Mouse (Mus musculus) hindbrain, embryonic 12.5 days (tissue): ENCODE results near the gene 4833427G06Rik. TPM values are rescaled to one million over a fixed set of nuclear protein-coding genes. Genes with fewer than 3 reads are reported as not detected.
"Not testable (repeated sequence)": the region's sequence is repeated elsewhere in the genome, so short reads cannot be mapped to it uniquely, and the experiment has no call there.

Experiments used
- ATAC-seq: fragments of 200-750 bp; cut with Nextera tagmentation; 2 replicates; pipeline ENCODE4 v1.8.0; 2017; ENCODE audit warnings: moderate TSS enrichment; ENCODE audit not compliant: low FRiP score
- H3K27ac ChIP-seq: fragments of 300-500 bp; sonication (generic); 2 replicates; pipeline ENCODE4 v1.5.1; 2016; ENCODE audit warnings: mild to moderate bottlenecking
- H3K27me3 ChIP-seq: fragments of 300-500 bp; sonication (generic); 2 replicates; pipeline ENCODE4 v1.6.1; 2016; ENCODE audit warnings: mild to moderate bottlenecking
- H3K36me3 ChIP-seq: fragments of 300-500 bp; sonication (generic); 2 replicates; pipeline ENCODE4 v1.6.1; 2016; ENCODE audit warnings: mild to moderate bottlenecking
- H3K4me1 ChIP-seq: fragments of 300-500 bp; sonication (generic); 2 replicates; pipeline ENCODE4 v1.6.1; 2016
- H3K4me2 ChIP-seq: fragments of 300-500 bp; sonication (generic); replicated peaks from 2 replicates; pipeline ENCODE4 v1.6.1; 2016; ENCODE audit warnings: mild to moderate bottlenecking
- H3K4me3 ChIP-seq: fragments of 300-500 bp; sonication (generic); 2 replicates; pipeline ENCODE4 v1.5.1; 2016; ENCODE audit warnings: mild to moderate bottlenecking
- H3K9ac ChIP-seq: fragments of 300-500 bp; sonication (generic); 2 replicates; pipeline ENCODE4 v1.6.1; 2016; ENCODE audit warnings: mild to moderate bottlenecking, moderate library complexity
- H3K9me3 ChIP-seq: fragments of 300-500 bp; sonication (generic); replicated peaks from 2 replicates; pipeline ENCODE4 v1.6.1; 2016; ENCODE audit warnings: mild to moderate bottlenecking
- WGBS: fragments of 180-500 bp; shearing (Covaris S2); methylation state at CpG from one replicate; pipeline ENCODE4 v1.1.7; 2016; 5-methylcytosine and 5-hydroxymethylcytosine counted together
- polyA plus RNA-seq: library from polyadenylated mRNA; unstranded; fragments of >200 nt; fragmentation: Nextera tagmentation; extraction: Ambion mirVana; gene quantifications from 2 replicates; pipeline ENCODE4 v1.2.1, GENCODE M21; 2016

The 4833427G06Rik gene
- 1.3 and 1.9 TPM in 2 replicates for polyA plus RNA-seq

GRCm38 (mm10) chr9:51101756-51102425, at the start of gene 4833427G06Rik:
Gene 4833427G06Rik (minus strand): TSS chr9:51102078.
- Histone ChIP-seq H3K9me3 (no peaks in the 10 kb centered on the region), H3K27ac (no peak within 1 kb of the TSS), H3K4me1 (peaks cover 8% of the 10 kb centered on the region), H3K4me3 (peak within 1 kb of the TSS; percentile 24), H3K27me3 (peaks cover 12% of the 10 kb centered on the region; the same call in 1 of the 2 replicates), H3K36me3 (no peaks in the 10 kb centered on the region), H3K9ac (no peak within 1 kb of the TSS), H3K4me2 (peak within 1 kb of the TSS; percentile 100)
- 10% methylated on average over 27 of the region's 27 CpGs for WGBS
- peak; percentile 66; the same call in 1 of the 2 replicates for ATAC-seq

- Histone ChIP-seq H3K9ac (no peak overlapping the region), H3K36me3 (no peaks in the 10 kb centered on the region), H3K4me1 (peaks cover 6% of the 10 kb centered on the region), H3K4me3 (no peak overlapping the region), H3K27ac (no peak overlapping the region), H3K27me3 (no peaks in the 10 kb centered on the region; the same call in none of the 2 replicates), H3K4me2 (no peak overlapping the region), H3K9me3 (no peaks in the 10 kb centered on the region)
- no peak for ATAC-seq
- WGBS: 85% methylated on average over 5 of the region's 5 CpGs
Measured at GRCm38 (mm10) chr9:51147294-51147693, 45.4 kb upstream of the 4833427G06Rik start.

GRCm38 (mm10) chr9:51146496-51146895, 44.6 kb upstream of the 4833427G06Rik start:
- no peaks in the 10 kb centered on the region for H3K9me3 ChIP-seq
- ATAC-seq: no peak
- no peak overlapping the region for H3K9ac ChIP-seq
- H3K27me3 ChIP-seq: no peaks in the 10 kb centered on the region; the same call in none of the 2 replicates
- H3K4me2 ChIP-seq: no peak overlapping the region
- H3K36me3 ChIP-seq: no peaks in the 10 kb centered on the region
- H3K4me3 ChIP-seq: no peak overlapping the region
- WGBS: 90% methylated on average over 4 of the region's 4 CpGs
- H3K4me1 ChIP-seq: no peaks in the 10 kb centered on the region
- H3K27ac ChIP-seq: no peak overlapping the region

- Histone ChIP-seq H3K4me2 (no peak overlapping the region), H3K4me3 (no peak overlapping the region), H3K9me3 (no peaks in the 10 kb centered on the region), H3K4me1 (no peaks in the 10 kb centered on the region), H3K36me3 (no peaks in the 10 kb centered on the region), H3K9ac (no peak overlapping the region), H3K27ac (no peak overlapping the region), H3K27me3 (no peaks in the 10 kb centered on the region; the same call in 1 of the 2 replicates)
- no peak for ATAC-seq
- WGBS: 72% methylated on average over 6 of the region's 6 CpGs
Measured at GRCm38 (mm10) chr9:51144218-51144617, 42.3 kb upstream of the 4833427G06Rik start.

- H3K9ac ChIP-seq: no peak overlapping the region
- no peak overlapping the region for H3K4me3 ChIP-seq
- H3K4me1 ChIP-seq: no peaks in the 10 kb centered on the region
- H3K36me3 ChIP-seq: no peaks in the 10 kb centered on the region
- H3K27me3 ChIP-seq: no peaks in the 10 kb centered on the region; the same call in 1 of the 2 replicates
- no peaks in the 10 kb centered on the region for H3K9me3 ChIP-seq
- ATAC-seq: no peak
- WGBS: 100% methylated on average over 1 of the region's 1 CpGs
- no peak overlapping the region for H3K27ac ChIP-seq
- H3K4me2 ChIP-seq: no peak overlapping the region
Measured at GRCm38 (mm10) chr9:51143437-51143836, 41.6 kb upstream of the 4833427G06Rik start.

- Histone ChIP-seq H3K4me1 (no peaks in the 10 kb centered on the region), H3K9me3 (no peaks in the 10 kb centered on the region), H3K36me3 (no peaks in the 10 kb centered on the region), H3K4me2 (no peak overlapping the region), H3K4me3 (no peak overlapping the region), H3K9ac (no peak overlapping the region), H3K27me3 (no peaks in the 10 kb centered on the region), H3K27ac (no peak overlapping the region)
- WGBS: 79% methylated on average over 3 of the region's 3 CpGs
- ATAC-seq: no peak
Measured at GRCm38 (mm10) chr9:51140711-51141110, 38.8 kb upstream of the 4833427G06Rik start.

- H3K4me1 ChIP-seq, H3K9ac ChIP-seq, H3K4me2 ChIP-seq, H3K36me3 ChIP-seq, H3K27ac ChIP-seq, H3K9me3 ChIP-seq, H3K4me3 ChIP-seq, H3K27me3 ChIP-seq, ATAC-seq: not testable (repeated sequence)
- WGBS: 100% methylated on average over 1 of the region's 1 CpGs
Measured at GRCm38 (mm10) chr9:51139401-51139800, 37.5 kb upstream of the 4833427G06Rik start.

- Histone ChIP-seq H3K27me3 (no peaks in the 10 kb centered on the region), H3K9ac (no peak overlapping the region), H3K9me3 (no peaks in the 10 kb centered on the region), H3K4me3 (no peak overlapping the region), H3K4me2 (no peak overlapping the region), H3K4me1 (no peaks in the 10 kb centered on the region), H3K36me3 (no peaks in the 10 kb centered on the region), H3K27ac (no peak overlapping the region)
- ATAC-seq: no peak
- WGBS: 91% methylated on average over 1 of the region's 1 CpGs
Measured at GRCm38 (mm10) chr9:51138301-51138700, 36.4 kb upstream of the 4833427G06Rik start.

GRCm38 (mm10) chr9:51137836-51138235, 36.0 kb upstream of the 4833427G06Rik start:
- Histone ChIP-seq H3K36me3 (no peaks in the 10 kb centered on the region), H3K4me3 (no peak overlapping the region), H3K27me3 (no peaks in the 10 kb centered on the region), H3K27ac (no peak overlapping the region), H3K4me1 (no peaks in the 10 kb centered on the region), H3K4me2 (no peak overlapping the region), H3K9me3 (no peaks in the 10 kb centered on the region), H3K9ac (no peak overlapping the region)
- WGBS: 85% methylated on average over 1 of the region's 1 CpGs
- no peak for ATAC-seq

GRCm38 (mm10) chr9:51137432-51137831, 35.6 kb upstream of the 4833427G06Rik start:
- no peak overlapping the region for H3K27ac ChIP-seq
- H3K4me2 ChIP-seq: no peak overlapping the region
- 84% methylated on average over 4 of the region's 4 CpGs for WGBS
- H3K36me3 ChIP-seq: no peaks in the 10 kb centered on the region
- H3K9ac ChIP-seq: no peak overlapping the region
- no peak for ATAC-seq
- H3K9me3 ChIP-seq: no peaks in the 10 kb centered on the region
- H3K27me3 ChIP-seq: no peaks in the 10 kb centered on the region
- no peak overlapping the region for H3K4me3 ChIP-seq
- no peaks in the 10 kb centered on the region for H3K4me1 ChIP-seq

GRCm38 (mm10) chr9:51136985-51137384, 35.1 kb upstream of the 4833427G06Rik start:
- H3K27me3 ChIP-seq: no peaks in the 10 kb centered on the region
- no peaks in the 10 kb centered on the region for H3K9me3 ChIP-seq
- no peak overlapping the region for H3K9ac ChIP-seq
- no peaks in the 10 kb centered on the region for H3K36me3 ChIP-seq
- H3K27ac ChIP-seq: no peak overlapping the region
- H3K4me2 ChIP-seq: no peak overlapping the region
- 70% methylated on average over 3 of the region's 3 CpGs for WGBS
- no peaks in the 10 kb centered on the region for H3K4me1 ChIP-seq
- no peak overlapping the region for H3K4me3 ChIP-seq
- no peak for ATAC-seq

GRCm38 (mm10) chr9:51114767-51115166, 12.9 kb upstream of the 4833427G06Rik start:
- Histone ChIP-seq H3K27ac (no peak overlapping the region), H3K36me3 (no peaks in the 10 kb centered on the region), H3K4me3 (no peak overlapping the region), H3K4me1 (no peaks in the 10 kb centered on the region), H3K27me3 (no peaks in the 10 kb centered on the region), H3K9me3 (no peaks in the 10 kb centered on the region), H3K9ac (no peak overlapping the region), H3K4me2 (no peak overlapping the region)
- ATAC-seq: no peak
- 85% methylated on average over 4 of the region's 4 CpGs for WGBS

GRCm38 (mm10) chr9:51105751-51106150, 3.9 kb upstream of the 4833427G06Rik start:
- H3K4me2 ChIP-seq: no peak overlapping the region
- H3K4me3 ChIP-seq: no peak overlapping the region
- peaks cover 8% of the 10 kb centered on the region for H3K4me1 ChIP-seq
- no peak for ATAC-seq
- H3K36me3 ChIP-seq: no peaks in the 10 kb centered on the region
- no peak overlapping the region for H3K27ac ChIP-seq
- H3K27me3 ChIP-seq: peaks cover 7% of the 10 kb centered on the region; the same call in 1 of the 2 replicates
- no peaks in the 10 kb centered on the region for H3K9me3 ChIP-seq
- H3K9ac ChIP-seq: no peak overlapping the region
- WGBS: 80% methylated on average over 2 of the region's 2 CpGs
